Mouse (Mus musculus): ENCODE results near the gene Ercc6l2.

Gene Ercc6l2

DNA sequence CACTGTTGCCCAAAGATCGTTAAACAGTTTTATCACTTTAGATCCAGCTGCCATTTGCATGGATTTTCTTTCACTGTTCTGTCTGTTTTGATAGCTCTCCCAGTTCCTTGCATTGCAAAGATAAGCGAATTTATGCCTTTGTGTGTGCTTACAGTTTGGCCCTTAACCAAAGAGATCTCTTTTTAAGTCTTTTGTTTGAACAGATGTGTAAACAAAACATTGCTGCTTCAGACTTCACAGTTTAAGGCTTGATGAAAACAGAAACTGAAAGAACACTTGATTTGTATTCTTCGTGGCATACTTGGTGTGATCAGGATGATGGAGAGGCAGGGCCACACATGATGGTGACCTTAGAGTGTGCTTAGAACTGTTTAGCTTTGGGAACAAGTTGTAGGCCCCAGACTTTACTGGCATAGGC is 70.5 kb downstream of the Ercc6l2 start:
- DNase-seq = no peak

DNA sequence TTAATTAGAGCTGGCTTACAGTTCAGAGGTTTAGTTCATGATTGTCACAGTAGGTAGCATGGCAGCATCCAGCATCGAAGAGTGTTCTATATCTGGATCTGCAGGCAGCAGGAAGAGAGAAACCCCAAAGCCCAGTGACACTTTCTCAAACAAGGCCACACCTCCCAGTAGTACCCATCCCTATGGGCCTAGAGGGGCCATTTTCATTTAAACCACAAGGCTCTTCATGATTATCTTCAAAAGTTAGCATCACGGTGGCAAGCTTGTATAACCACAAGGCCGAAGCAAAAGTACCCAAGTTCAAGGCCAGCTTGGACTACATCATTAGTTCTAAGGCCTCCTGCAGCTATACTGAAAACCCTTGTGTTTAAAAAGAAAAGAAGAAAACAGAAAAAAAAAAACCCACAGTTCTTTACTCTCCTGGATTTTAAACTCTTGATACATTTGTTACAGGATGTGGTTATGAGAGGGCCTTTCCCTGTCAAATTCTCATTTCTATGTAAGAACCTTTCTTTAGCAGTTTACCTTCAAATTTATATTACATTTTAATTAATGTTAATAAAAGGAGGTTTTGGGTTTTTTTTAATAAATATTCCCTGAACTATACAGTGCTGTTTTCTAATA is 71.5 kb downstream of the Ercc6l2 start:
- no peak for DNase-seq

DNA sequence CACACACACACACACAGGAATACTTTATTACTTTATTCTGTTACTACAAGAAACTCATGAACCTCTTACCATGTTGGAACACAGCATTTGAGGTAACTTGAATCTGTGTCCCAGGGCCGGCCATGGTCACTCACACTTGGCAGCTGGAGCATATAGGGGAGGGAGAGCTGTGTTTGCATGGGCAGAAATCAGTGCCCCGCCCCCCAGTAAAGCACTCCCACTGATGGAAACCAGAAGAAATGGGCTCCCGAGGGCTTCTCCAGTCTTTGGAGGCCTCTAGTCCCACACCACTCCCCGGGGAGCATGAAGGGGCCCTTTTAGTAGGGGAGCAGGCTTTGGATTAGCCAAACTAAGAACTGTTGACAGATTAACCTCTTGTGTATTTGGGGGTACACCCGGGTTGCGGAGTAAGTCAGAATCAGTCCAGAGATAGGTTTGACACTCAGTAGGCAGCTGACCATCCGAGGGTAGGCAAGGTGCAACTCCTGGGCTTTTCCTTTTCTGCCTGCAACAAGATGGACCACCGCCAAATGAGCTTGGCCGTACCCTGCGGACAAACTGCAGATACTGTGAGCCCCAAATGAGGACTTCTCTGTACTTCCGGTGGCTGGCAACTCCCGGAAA is 85.8 kb downstream of the Ercc6l2 start:
- DNase-seq = no peak

DNA sequence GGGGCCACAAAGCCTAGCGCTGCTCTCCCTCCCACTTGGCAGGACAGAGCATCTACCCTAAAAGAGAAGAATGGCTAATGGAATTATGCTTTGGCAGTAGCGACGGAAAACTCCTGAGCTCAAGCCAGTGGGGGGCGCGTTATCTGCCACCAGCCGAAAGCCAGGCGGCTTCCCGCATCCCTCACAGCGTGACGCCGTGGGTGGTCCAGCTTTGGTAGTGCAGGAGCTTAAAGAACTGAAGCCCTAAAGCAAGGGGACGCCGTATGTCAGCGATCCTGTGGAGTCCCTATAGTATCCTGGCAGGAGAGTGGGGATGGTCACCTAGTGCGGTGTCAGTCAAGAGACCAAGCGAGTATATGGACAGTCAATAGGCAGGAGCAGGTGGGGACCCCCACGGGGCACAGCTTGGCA is 86.3 kb downstream of the Ercc6l2 start:
- peak; percentile 29 to 50 for DNase-seq

DNA sequence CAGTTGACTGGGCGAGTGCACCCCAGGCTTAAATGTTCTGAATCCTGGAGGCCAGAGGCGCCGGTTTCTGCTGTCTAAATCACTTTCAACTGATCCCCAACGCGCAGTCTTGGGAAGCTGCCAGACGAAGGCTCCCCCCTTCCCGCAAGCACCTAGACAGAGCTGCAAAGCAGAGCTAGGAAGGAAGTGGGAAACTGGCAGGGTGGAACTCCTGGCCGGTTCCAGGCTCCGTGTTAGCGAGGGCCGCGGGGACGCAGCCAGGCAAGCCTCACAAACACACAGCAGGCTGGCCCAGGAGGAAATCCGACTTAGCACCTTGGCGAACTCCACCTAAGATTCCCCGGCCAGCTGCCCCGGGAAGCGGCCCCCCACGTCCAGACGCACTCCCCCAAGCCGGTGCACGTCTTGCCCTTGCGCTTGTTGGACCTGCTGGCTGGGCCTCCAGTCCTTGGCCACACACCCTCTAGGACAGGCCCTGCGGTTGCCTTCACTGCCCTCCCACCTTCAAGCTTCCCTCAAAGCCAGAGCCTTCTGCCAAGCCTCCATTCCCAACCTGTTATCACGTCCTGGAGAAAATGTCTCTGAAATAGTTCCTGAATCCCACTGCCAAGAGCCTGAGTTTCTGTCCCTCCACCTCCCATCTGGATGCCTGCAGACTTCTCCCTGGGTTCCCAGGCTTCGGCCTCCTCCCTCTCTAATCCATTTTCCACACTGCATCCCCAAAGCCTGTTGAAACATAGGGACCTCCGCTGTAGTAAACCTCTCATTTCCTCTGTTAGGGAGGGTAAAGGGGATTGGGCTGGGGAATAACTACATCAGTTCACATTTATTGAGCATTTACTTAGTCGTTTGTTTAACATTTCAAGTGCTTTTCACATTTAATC is 86.9 kb downstream of the Ercc6l2 start:
- DNase-seq = peak; percentile 24 to 39

DNA sequence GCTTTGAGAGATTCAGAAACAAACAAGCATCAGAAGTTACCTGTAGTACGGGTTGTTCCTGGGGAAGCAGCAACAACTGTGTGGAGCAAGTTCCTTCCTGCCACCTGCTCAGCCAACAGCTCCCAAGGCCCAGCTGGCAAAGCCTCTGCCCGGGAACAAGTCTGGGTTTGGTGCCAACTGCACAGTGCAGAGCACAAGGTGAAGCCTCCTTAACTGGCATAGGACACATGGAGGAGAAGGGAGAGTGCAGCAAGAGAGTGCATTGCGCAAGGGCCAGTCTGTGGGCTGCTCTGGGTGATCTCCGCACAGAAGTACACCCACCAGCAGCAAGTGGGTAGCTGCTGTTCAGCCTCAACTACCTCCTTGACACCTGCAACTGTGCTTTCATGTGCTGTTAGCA is 91.5 kb downstream of the Ercc6l2 start:
- peak; percentile 78 to 86 for DNase-seq

DNA sequence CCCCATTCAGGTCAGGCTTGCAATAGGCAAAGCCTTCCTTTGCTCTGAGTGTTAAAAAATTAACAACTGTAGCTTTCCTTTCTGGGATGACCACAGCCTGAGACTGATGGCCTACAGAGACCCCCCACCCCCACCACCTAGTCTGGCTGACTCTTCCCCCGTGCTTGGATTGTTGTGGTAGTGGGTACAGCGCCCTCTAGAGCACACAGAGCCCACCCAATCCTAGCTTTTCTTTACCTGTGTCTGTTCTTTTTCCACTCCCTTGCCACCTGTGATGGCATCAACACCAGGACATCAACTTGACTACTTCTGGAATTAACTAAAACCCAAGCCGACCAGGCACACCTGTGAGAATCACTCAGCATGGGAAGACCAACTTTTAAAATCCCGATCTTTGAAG is 92.4 kb downstream of the Ercc6l2 start:
- DNase-seq = no peak

DNA sequence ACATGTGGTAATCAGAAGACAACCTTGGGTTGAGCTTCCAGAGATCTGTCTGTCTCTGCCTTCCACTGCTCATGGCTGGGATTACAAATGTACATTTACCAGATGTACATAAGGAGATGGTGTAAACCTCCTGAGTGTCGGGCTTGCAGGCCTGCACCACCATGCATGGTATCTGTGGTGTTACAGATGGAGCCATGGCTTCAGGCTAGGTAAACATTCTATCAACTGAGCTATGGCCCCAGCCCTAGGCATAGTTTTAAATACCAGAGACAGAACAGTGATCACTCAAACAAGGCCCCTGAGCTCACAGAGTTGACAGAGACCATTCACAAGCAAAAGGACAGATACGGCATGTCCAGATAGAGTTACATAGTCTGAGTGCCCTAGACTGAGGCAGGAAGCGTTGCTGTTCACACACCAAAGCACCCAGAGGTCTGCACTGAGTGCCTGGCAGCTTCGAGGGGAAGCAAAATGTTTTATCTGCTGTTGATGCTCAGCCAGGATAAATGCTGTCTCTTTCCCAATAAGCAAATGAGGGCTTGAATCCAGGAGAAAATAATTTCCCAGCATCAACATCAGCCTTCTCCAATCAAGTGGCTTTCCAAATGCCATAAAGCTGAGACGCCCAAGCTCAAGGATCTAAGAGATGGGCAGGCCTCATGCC is 95.2 kb downstream of the Ercc6l2 start:
- peak in 1 of 2 experiments; percentile 0 for DNase-seq

DNA sequence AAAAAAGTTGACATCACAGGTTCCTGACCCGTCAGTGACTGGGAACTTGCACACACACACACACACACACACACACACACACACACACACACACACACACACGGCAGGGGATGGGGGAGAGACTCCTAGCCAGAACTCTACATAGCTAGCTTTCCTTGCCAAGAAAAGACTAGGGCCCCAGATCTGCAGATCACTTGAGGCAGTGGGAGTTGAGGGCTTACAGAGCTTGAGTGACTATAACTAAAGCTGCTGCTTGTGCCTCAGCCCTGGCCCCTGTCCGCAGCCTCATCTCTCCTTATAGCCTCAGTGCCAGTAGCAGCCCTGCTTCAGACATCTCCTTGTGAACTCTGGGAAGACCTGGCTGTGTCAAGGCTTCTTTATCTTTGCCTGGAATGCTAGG is 96.6 kb downstream of the Ercc6l2 start:
- DNase-seq = no peak

DNA sequence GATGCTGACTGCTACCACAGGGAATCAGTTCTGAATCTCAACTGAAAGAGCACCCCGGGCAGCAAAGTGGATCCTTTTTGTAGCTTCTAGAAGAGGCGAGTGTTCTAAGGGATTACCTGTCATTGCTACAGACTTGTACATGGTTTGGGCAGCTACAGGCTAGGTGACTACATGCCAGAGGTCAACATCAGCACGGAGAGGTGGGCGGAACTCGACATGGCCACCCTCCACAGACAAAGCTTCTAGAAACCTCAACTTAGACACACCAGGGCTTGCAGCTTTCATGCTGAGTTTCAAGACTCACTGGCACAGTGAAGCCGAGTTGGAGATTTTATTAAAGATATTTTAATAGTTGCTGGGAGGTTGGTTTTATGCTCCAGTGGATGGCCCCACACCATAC is 98.1 kb downstream of the Ercc6l2 start:
- DNase-seq = no peak

DNA sequence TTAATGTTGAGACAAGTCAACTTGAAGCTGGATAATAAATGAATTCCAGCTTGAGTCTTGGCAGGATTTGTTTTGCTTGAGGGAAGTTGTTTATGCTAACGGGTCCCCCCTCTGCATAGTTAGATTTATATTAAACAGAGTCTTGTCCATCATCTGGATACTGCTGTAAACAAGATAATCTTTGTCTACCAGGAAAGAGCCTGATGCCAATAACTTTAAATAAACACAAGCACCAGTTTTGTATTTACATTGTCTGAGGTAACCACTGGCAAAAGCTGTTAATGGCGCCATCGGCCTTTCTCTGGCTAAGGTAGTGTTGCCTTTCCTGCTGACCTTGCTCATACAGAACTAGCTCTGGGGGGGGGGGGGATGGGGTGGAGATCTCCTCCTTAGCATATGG is 100.1 kb downstream of the Ercc6l2 start:
- DNase-seq = peak in 1 of 2 experiments; percentile 20

DNA sequence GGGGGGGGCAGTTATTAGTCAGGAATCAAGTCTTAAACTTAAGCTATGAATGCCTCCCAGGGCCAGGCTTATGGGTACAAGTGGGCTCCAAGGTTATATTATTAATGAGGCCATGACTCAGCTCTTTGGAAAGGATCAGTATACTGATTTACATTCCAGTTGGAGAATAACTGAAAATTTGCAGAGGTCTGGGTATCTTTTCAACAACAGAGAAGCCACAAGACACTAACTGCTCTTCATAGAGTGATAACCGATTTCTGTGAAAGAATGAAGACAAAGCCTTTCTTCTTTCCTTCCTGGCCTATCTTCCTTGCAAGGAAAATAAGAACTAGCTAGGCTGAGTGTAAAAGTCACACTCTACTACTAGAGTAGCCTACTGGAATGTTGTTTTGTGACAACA is 100.6 kb downstream of the Ercc6l2 start:
- DNase-seq = no peak

DNA sequence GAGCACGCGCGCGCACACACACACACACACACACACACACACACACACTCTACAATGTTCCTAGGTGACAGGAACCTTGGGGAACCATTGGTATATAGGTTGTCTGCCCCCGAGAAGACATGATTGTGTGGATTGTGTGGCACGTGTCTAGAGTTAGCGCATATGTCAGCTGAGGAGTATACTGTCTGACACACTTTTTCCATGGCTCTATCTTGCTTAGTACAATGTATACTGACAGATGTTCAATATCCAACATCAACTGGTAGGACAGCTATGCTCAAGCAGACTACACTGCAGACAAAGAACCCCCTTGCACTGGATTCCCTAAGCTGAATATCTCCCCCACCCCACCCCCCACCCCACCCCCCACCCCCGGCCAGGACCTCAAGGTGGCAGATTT is 101.5 kb downstream of the Ercc6l2 start:
- no peak for DNase-seq

DNA sequence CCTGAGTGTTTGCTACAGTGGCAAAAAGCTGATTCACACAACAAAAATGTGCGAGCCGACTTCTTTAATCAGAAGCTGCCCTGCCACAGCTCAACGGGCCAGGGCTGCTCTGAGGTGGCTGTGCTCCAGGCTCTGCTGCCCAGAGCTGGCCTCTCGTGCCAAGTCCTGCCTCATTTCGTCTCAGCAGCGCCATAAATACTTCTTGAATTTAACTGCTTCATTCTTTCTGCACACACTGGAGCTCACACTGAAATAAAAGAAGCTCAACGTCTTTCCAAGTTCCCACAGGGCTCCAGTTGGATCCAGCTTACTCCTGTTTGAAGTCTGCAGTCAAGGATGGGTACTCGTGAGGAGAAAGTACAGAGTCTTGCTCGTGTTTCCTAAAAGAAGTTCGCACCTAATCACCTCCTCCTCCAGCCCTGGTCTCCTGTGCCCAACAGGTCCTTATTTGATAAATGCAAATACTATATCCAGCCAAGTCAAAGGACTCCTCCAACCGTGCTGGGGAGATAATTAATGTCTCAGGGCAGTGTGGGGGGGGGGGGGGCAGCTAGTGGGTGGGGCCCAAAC is 102.2 kb downstream of the Ercc6l2 start:
- DNase-seq = peak; percentile 68 to 69

DNA sequence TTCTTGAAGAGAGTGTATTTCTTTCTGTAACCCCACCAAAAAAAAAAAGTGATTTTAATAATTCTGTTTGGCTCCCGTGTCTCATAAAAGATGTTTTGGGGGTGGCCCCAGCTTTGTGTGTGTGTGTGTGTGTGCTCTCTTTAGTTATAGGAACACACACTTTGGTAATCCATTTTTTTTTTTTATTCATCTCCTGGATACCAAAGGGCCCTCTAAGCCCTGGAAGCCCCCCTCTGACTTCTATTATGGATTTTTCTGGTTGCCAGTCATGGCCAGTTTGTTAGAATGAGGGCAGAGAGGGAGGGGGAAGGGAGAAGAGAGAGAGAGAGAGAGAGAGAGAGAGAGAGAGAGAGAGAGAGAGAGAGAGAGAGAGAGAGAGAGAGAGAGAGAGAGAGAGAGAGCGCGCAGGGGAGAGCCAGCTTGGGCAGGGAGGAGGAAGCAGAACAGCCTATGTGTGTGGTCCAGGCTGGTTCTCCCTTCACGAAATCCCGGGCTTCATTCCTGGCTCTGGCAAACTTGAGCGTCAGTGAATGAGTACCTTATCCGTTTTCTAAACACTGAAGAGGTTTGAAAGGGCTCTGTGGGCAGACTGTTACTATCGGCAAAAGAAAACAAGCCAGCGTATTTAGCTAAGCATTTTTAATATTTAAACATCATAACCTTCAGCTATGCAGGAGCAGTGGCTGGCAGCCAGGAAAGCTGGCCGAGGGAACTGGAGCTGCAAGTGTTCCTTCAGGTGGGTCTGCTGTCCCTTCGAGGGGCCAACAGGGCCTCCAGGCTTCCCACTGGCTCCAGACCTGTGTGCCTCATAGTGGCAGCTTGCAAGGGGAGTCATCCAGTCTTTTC is 103.0 kb downstream of the Ercc6l2 start:
- peak; percentile 68 to 73 for DNase-seq

DNA sequence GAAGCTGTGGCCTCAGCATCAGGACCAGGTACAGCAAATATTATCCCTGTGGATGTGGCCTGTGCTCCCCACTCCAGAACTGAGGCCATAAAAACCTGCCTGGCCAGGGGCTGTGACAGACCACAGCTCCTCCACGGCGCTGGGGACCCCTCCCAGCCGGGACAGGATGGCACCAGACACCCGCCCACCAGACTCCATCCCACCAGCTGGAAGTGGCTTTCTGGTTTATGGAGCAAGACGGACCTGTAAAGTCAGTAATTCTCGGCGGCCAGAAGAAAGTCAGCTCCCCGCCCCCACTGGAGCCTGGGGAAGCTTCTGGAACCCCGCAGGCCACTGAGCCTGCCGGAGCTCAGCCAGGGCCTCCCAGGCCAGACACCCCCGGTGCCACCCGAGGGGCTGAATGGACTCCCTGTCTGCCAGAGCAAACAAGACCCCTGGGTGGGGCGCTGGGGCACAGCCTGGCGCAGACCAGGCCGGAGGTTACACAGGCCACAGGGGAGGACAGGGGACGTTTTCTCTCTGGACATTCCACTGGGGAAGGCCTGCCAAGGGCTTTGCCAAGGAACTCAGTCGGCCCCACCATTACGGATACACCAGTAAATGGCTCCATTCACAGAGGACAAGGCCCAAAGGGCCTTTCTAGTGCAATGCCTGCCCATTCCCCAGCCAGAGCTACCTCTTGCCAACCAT is 103.8 kb downstream of the Ercc6l2 start:
- peak in 1 of 2 experiments; percentile 23 for DNase-seq

DNA sequence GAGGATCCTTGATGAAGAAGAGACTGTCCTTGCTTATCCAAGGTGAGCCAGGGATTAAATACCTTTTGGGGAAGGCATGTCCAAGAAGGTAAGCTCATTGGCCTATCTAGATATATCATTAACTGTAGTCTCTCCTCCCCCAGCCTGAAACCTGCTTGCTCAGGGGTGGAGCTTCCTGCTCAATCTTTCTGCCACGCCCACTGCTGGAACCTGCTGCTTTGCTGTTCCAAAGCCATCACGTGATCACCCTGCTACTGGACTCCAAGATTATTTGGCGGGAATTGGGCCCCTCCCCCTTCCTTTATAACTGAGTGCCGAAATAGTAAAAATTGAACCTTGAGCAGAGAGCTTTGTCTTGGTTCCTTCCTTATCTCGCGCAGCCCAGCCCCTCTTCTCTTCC is 109.0 kb downstream of the Ercc6l2 start:
- peak in 1 of 2 experiments; percentile 21 for DNase-seq

DNA sequence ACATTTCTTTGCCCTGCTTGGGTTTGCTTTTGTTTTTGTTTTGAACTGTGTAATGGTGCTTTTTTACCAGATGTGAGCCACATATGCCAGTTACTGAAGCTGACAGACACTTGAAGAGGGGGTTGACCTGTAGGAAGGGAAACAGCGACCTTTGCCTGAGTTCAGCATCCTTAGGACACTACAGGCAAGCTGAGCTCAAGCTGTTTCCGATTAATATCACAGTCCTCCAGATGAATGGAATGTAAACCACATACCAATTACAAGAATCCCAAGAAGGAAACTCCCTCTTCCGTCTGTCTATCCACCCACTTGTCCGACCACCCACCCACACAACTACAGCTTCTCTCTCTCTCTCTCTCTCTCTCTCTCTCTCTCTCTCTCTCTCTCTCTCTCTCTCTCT is 112.3 kb downstream of the Ercc6l2 start:
- peak in 1 of 2 experiments; percentile 25 for DNase-seq

DNA sequence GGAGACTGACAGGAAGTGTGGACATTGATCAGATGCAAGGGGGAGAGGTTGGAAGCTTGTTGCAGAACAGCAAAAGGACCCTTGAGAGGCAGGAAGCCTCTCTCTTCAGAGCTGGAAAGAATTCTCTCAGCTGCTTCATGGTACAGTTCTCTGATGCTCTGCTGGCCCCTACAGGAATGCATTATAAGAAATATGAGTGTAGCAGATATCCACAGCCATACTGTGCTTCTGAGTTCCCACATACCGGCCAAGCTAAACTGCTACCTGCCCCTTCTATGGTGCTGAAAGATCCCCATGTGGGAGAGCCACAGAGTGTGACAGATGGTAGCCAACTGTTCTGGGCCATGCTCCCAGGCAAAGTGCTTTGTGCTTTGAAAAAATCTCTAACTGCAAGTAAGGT is 114.3 kb downstream of the Ercc6l2 start:
- DNase-seq = peak in 1 of 2 experiments; percentile 30

DNA sequence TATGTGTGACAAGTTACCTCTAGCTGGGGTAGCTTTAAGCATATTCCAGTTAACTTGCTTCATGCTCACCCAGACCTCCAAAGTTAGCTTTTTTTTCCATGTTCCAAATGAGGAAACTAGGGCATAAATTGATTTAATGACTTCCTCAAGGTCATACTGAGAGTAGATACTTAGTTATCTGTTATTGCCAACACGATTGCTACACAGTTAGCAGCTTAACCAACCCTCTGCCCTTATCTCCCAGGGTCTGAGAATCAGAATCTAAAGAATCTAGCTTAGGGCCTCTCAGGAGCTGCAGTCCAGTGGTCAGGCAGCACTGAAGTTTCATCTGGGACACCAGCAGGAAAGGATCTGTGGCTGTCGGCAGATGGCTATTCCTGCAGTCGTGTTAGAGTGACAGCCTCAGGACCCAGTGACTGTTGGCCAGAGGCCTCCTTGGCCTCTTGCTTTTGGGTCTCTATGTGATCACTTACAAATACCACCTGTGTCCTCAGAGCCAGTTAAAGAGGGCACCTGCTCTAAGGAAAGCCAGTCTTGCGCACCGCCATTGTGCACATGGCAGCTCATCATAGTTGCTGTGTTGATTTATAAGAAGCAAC is 115.0 kb downstream of the Ercc6l2 start:
- no peak for DNase-seq

DNA sequence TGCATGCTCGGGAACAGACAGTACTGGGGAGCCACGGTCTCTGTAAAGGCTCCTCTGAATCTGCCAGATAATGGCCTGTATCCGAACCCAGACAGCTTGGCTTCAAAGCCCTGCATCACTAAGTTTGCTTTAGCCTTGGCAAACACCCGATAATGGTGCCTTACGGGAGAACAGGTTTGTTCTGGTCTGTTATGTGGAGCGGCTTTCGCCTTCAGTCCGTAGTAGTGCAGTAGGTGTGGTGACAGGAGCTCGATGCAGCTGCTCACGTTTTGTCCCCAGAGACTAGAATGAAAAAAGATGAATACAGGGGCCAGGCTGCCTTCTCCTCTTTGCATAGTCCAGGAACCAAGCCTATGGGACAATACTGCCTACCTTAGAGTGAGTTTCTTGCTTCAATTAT is 115.5 kb downstream of the Ercc6l2 start:
- no peak for DNase-seq
